Mouse (Mus musculus): ENCODE measurements around the gene 9530068E07Rik. TPM values are rescaled to one million over a fixed set of nuclear protein-coding genes. Genes with fewer than 3 reads are reported as not detected.
"Not testable (repeated sequence)": the region's sequence is repeated elsewhere in the genome, so short reads cannot be mapped to it uniquely, and the experiment has no call there.

The 9530068E07Rik gene
- 160 and 194 TPM in 2 replicates for polyA plus RNA-seq (2012; rRNA removed)

GRCm38 (mm10) chr11:52395940-52396596, at the start of gene 9530068E07Rik:
TSS of gene 9530068E07Rik (plus strand) at chr11:52396428.
- peaks cover 3% of the 10 kb centered on the region; the same call in 1 of the 2 replicates for H3K4me1 ChIP-seq (ENCODE audit: control insufficient read depth, insufficient read depth, low read length)
- peak; percentile 89 for DNase-seq
- H3K4me3 ChIP-seq (replicated peaks; ENCODE audit: extremely low read depth, low read depth, low read length), result peak within 1 kb of the TSS; percentile 86
- TF ChIP-seq POLR2A (IDR thresholded peaks at IDR 0.05; ENCODE audit: borderline replicate concordance, extremely low read depth, low read depth, low read length) (peak; percentile 79), CTCF (IDR thresholded peaks at IDR 0.05; ENCODE audit: insufficient read depth, low read length) (no peak)
- 1% methylated on average over 38 of the region's 38 CpGs for WGBS

DNA sequence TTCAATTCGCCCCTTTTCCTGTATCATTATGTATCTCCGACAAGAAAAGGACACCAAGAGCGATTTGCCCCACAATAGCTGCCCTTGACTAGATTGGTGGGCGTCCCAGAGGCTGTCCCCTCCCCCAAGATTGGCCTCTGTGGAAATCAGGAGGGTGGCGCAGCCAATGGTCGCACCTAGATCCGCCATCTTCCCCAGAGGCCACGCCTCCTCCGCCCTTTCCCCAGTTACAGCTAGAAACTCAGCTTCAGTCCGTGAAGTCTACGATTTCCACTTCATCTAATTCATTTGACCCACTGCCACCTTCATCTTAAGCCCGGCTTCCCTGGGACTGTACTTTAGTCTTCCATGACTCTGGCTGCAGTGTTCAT, 49.6 kb upstream of the 9530068E07Rik start:
- no peak for DNase-seq
- WGBS, result 4% methylated on average over 12 of the region's 12 CpGs
- Histone ChIP-seq H3K4me1 (ENCODE audit: control insufficient read depth, insufficient read depth, low read length) (no peaks in the 10 kb centered on the region), H3K4me3 (replicated peaks; ENCODE audit: extremely low read depth, low read depth, low read length) (peak overlapping the region; percentile 34)
- TF ChIP-seq POLR2A (IDR thresholded peaks at IDR 0.05; ENCODE audit: borderline replicate concordance, extremely low read depth, low read depth, low read length) (no peak), CTCF (IDR thresholded peaks at IDR 0.05; ENCODE audit: insufficient read depth, low read length) (no peak)

DNA sequence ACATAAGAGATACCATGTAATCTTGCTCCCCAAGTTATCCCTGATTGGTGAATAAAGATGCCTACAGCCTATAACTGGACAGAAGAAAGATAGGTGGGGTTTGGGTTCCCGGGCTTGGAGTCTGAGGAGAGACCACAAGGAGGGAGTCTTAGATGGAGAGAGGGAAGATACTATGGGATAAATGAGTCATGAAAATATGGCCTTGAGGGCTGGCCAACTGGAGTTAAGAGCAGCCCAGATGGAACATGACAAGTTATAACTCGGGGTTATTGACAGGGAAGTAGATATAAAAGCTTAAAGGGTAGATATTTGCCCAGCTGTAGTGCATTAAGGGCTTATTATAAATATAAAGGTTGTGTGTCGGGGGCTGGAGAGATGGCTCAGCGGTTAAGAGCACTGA, 48.1 kb upstream of the 9530068E07Rik start:
- no peak overlapping the region for H3K4me3 ChIP-seq (replicated peaks; ENCODE audit: extremely low read depth, low read depth, low read length)
- 72% methylated on average over 4 of the region's 4 CpGs for WGBS
- TF ChIP-seq CTCF (IDR thresholded peaks at IDR 0.05; ENCODE audit: insufficient read depth, low read length), result no peak
- TF ChIP-seq POLR2A (IDR thresholded peaks at IDR 0.05; ENCODE audit: borderline replicate concordance, extremely low read depth, low read depth, low read length), result no peak
- no peaks in the 10 kb centered on the region for H3K4me1 ChIP-seq (ENCODE audit: control insufficient read depth, insufficient read depth, low read length)
- no peak for DNase-seq

GRCm38 (mm10) chr11:52348724-52349123, 47.5 kb upstream of the 9530068E07Rik start:
- no peak overlapping the region for H3K4me3 ChIP-seq (replicated peaks; ENCODE audit: extremely low read depth, low read depth, low read length)
- TF ChIP-seq CTCF (IDR thresholded peaks at IDR 0.05; ENCODE audit: insufficient read depth, low read length) (peak; percentile 17; the same call in 1 of the 2 replicates), POLR2A (IDR thresholded peaks at IDR 0.05; ENCODE audit: borderline replicate concordance, extremely low read depth, low read depth, low read length) (no peak)
- WGBS, result 69% methylated on average over 3 of the region's 3 CpGs

DNA sequence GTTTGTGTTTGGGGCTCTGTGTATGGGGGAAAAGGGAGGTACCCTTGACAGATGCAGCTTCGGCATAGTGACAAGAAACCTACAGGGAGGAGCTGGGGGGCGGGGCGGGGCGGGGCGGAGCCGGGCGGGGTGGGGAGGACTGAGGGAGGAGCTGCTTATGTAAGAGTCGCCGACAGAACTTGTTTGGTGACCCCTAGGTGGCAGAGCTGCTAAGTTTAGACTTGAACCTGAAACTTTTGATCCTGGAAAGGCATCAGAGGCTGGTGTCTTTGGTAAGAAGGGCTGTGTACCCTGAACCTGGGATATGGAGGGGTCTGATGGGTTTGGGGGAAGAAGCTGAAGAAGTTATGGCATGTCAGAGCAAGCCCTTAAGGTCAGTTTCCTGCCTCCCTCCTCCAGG, 45.3 kb upstream of the 9530068E07Rik start:
- Histone ChIP-seq H3K4me1 (ENCODE audit: control insufficient read depth, insufficient read depth, low read length) (no peaks in the 10 kb centered on the region), H3K4me3 (replicated peaks; ENCODE audit: extremely low read depth, low read depth, low read length) (no peak overlapping the region)
- WGBS, result 2% methylated on average over 9 of the region's 9 CpGs
- no peak for DNase-seq
- TF ChIP-seq CTCF (IDR thresholded peaks at IDR 0.05; ENCODE audit: insufficient read depth, low read length), result no peak
- TF ChIP-seq POLR2A (IDR thresholded peaks at IDR 0.05; ENCODE audit: borderline replicate concordance, extremely low read depth, low read depth, low read length), result no peak

More at GRCm38 (mm10) chr11:52348724-52349123, 47.5 kb upstream of the 9530068E07Rik start:
- no peaks in the 10 kb centered on the region for H3K4me1 ChIP-seq (ENCODE audit: control insufficient read depth, insufficient read depth, low read length)
- no peak for DNase-seq

DNA sequence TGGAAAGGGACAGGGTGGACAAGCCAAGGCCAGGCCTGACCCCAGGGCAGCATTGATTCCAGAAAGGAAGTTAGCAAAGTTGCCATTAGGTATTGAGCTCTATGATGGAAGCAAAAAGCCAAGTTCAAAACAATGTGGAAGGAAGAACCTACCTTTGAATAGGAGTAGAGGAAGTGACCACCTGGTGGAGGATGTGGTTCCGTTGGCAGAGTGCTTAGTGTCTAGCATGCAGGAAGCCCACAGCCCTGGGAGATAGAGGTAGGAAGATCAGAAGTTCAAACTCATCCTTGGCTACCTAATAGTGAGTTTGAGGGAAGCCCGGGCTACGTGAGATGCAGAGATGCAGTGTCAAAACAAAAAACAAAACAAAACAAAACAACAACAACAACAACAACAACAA, 44.0 kb upstream of the 9530068E07Rik start:
- 84% methylated on average over 3 of the region's 3 CpGs for WGBS
- H3K4me1 ChIP-seq (ENCODE audit: control insufficient read depth, insufficient read depth, low read length), result no peaks in the 10 kb centered on the region
- TF ChIP-seq POLR2A (IDR thresholded peaks at IDR 0.05; ENCODE audit: borderline replicate concordance, extremely low read depth, low read depth, low read length) (no peak), CTCF (IDR thresholded peaks at IDR 0.05; ENCODE audit: insufficient read depth, low read length) (no peak)
- no peak for DNase-seq
- H3K4me3 ChIP-seq (replicated peaks; ENCODE audit: extremely low read depth, low read depth, low read length), result no peak overlapping the region

DNA sequence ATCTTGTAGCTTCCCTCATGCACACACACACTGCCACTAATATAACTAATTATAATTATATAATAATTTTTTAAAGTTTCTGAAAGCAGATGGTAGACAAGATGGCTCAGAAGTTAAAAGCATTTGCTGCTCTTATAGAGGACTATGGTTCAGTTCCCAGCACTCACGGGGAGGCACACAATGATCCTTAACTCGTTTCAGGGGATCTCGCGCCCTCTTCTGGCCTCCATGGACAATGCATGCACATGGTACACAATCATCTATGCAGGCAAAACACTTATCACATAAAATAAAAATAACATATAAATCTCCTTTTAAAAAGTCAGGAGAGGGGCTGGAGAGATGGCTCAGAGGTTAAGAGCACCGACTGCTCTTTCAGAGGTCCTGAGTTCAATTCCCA, 41.6 kb upstream of the 9530068E07Rik start:
- WGBS, result 82% methylated on average over 5 of the region's 5 CpGs
- peaks cover 1% of the 10 kb centered on the region; the same call in 1 of the 2 replicates for H3K4me1 ChIP-seq (ENCODE audit: control insufficient read depth, insufficient read depth, low read length)
- TF ChIP-seq CTCF (IDR thresholded peaks at IDR 0.05; ENCODE audit: insufficient read depth, low read length) (0 out of 2 replicates have a peak, but pooled peaks have one; percentile 1), POLR2A (IDR thresholded peaks at IDR 0.05; ENCODE audit: borderline replicate concordance, extremely low read depth, low read depth, low read length) (no peak)
- DNase-seq, result no peak
- H3K4me3 ChIP-seq (replicated peaks; ENCODE audit: extremely low read depth, low read depth, low read length), result no peak overlapping the region

GRCm38 (mm10) chr11:52355601-52356000, 40.6 kb upstream of the 9530068E07Rik start:
- Histone ChIP-seq H3K4me1 (ENCODE audit: control insufficient read depth, insufficient read depth, low read length) (peaks cover 3% of the 10 kb centered on the region; the same call in 1 of the 2 replicates), H3K4me3 (replicated peaks; ENCODE audit: extremely low read depth, low read depth, low read length) (no peak overlapping the region)
- no peak for DNase-seq
- WGBS, result 86% methylated on average over 1 of the region's 1 CpGs
- TF ChIP-seq POLR2A (IDR thresholded peaks at IDR 0.05; ENCODE audit: borderline replicate concordance, extremely low read depth, low read depth, low read length) (no peak), CTCF (IDR thresholded peaks at IDR 0.05; ENCODE audit: insufficient read depth, low read length) (no peak)

DNA sequence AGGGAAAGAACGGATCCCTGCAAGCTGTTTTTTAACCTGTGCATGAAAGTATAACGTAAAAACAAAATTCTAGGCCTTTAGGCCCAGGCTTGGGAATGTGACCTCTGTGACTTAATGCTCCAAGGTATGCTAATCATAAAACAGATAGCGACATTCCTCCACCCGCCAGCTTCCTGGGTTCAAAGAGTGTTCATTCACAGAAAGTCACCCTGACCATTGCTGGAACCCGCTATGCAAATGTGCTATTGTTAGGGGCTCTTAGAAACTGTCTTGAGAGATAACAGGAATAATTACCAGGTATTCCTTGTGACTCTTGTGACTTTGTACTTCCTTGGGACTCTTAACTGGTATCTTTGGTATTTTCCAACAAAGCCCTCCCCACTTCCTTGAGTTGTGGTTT, 39.1 kb upstream of the 9530068E07Rik start:
- 98% methylated on average over 5 of the region's 5 CpGs for WGBS
- not testable (repeated sequence) for DNase-seq; H3K4me1 ChIP-seq (ENCODE audit: control insufficient read depth, insufficient read depth, low read length); H3K4me3 ChIP-seq (replicated peaks; ENCODE audit: extremely low read depth, low read depth, low read length)

DNA sequence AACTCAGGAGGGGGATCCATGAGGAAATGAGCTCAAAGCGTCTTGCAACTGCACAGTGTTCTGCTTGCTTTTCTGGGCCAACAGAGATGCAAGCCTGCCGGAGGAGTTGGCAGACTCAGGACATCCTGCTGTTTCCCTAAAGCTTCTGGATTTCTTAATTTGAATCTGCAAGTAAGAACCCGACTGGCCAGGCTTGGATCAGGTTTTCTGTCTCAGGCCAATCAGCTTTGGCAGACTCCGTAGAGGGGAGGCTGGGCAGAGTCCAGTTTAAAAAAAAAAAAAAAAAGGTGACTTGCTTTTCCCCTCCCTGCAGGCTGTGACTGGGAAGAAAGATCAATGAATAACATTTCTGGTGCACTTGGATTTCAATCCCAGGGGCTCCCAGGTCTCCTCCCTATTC, 37.7 kb upstream of the 9530068E07Rik start:
- no peak for TF ChIP-seq CTCF (IDR thresholded peaks at IDR 0.05; ENCODE audit: insufficient read depth, low read length)
- DNase-seq, result no peak
- Histone ChIP-seq H3K4me1 (ENCODE audit: control insufficient read depth, insufficient read depth, low read length) (peaks cover 7% of the 10 kb centered on the region; the same call in 1 of the 2 replicates), H3K4me3 (replicated peaks; ENCODE audit: extremely low read depth, low read depth, low read length) (no peak overlapping the region)
- 51% methylated on average over 4 of the region's 4 CpGs for WGBS

All from lung, adult 2 months (tissue).